Mouse (Mus musculus) lung, embryonic 15.5 days (tissue): ENCODE measurements around the gene Ablim2. TPM values are rescaled to one million over a fixed set of nuclear protein-coding genes. Genes with fewer than 3 reads are reported as not detected.

Experiments
- ATAC-seq: fragments of 200-750 bp; cut with Nextera tagmentation; 2 replicates; pipeline ENCODE4 v1.8.0; 2017; ENCODE audit warnings: moderate number of reproducible peaks, borderline replicate concordance; ENCODE audit not compliant: low FRiP score, low TSS enrichment; ENCODE audit errors: extremely low read depth
- H3K27ac ChIP-seq: fragments of 300-500 bp; sonication (generic); 2 replicates; pipeline ENCODE4 v1.5.1; 2015; ENCODE audit warnings: moderate library complexity, mild to moderate bottlenecking, inconsistent platforms
- H3K27me3 ChIP-seq: fragments of 300-500 bp; sonication (generic); 2 replicates; pipeline ENCODE4 v1.6.1; 2015; ENCODE audit warnings: inconsistent platforms
- H3K36me3 ChIP-seq: fragments of 300-500 bp; sonication (generic); 2 replicates; pipeline ENCODE4 v1.6.1; 2015; ENCODE audit warnings: inconsistent platforms
- H3K4me1 ChIP-seq: fragments of 300-500 bp; sonication (generic); 2 replicates; pipeline ENCODE4 v1.6.1; 2015; ENCODE audit warnings: inconsistent platforms
- H3K4me2 ChIP-seq: fragments of 300-500 bp; sonication (generic); 2 replicates; pipeline ENCODE4 v1.6.1; 2015; ENCODE audit warnings: inconsistent platforms, mild to moderate bottlenecking, moderate library complexity
- H3K4me3 ChIP-seq: fragments of 300-500 bp; sonication (generic); 2 replicates; pipeline ENCODE4 v1.5.1; 2015; ENCODE audit warnings: mild to moderate bottlenecking, inconsistent platforms
- H3K9ac ChIP-seq: fragments of 300-500 bp; sonication (generic); 2 replicates; pipeline ENCODE4 v1.6.1; 2015; ENCODE audit warnings: inconsistent platforms
- H3K9me3 ChIP-seq: fragments of 300-500 bp; sonication (generic); 2 replicates; pipeline ENCODE4 v1.6.1; 2016; ENCODE audit warnings: inconsistent platforms
- WGBS: fragments of 180-500 bp; shearing (Covaris S2); methylation state at CpG from one replicate; pipeline ENCODE4 v1.1.7; 2015; 5-methylcytosine and 5-hydroxymethylcytosine counted together
- polyA plus RNA-seq: library from polyadenylated mRNA; unstranded; fragments of >200 nt; fragmentation: Nextera tagmentation; extraction: Ambion mirVana; gene quantifications from 2 replicates; pipeline ENCODE4 v1.2.1, GENCODE M21; 2015

Ablim2 gene
- 0.27 and 0.62 TPM in 2 replicates for polyA plus RNA-seq

- H3K4me2 ChIP-seq = peak within 1 kb of the TSS; percentile 94
- peaks cover 17% of the 10 kb centered on the region for H3K4me1 ChIP-seq
- no peaks in the 10 kb centered on the region for H3K36me3 ChIP-seq
- under 1% methylated on average over 29 of the region's 35 CpGs for WGBS
- H3K4me3 ChIP-seq = peak within 1 kb of the TSS; percentile 42
- H3K27ac ChIP-seq = no peak within 1 kb of the TSS
- ATAC-seq = peak; percentile 88
- H3K27me3 ChIP-seq = peaks cover 61% of the 10 kb centered on the region
- no peaks in the 10 kb centered on the region for H3K9me3 ChIP-seq
- H3K9ac ChIP-seq = peak within 1 kb of the TSS; percentile 14
Measured at GRCm38 (mm10) chr5:35757639-35758001, at the start of gene Ablim2. TSS of gene Ablim2 (plus strand) at chr5:35757880.

GRCm38 (mm10) chr5:35710481-35710880 is 47.2 kb upstream of the Ablim2 start:
- no peaks in the 10 kb centered on the region for H3K4me1 ChIP-seq
- no peak overlapping the region for H3K27ac ChIP-seq
- no peaks in the 10 kb centered on the region for H3K27me3 ChIP-seq
- no peak overlapping the region for H3K4me3 ChIP-seq
- H3K36me3 ChIP-seq = no peaks in the 10 kb centered on the region
- no peak overlapping the region for H3K9ac ChIP-seq
- H3K4me2 ChIP-seq = no peak overlapping the region
- no peak for ATAC-seq
- H3K9me3 ChIP-seq = no peaks in the 10 kb centered on the region
- WGBS = 67% methylated on average over 3 of the region's 3 CpGs

- Histone ChIP-seq H3K27me3 (no peaks in the 10 kb centered on the region), H3K4me1 (no peaks in the 10 kb centered on the region), H3K9me3 (no peaks in the 10 kb centered on the region), H3K9ac (no peak overlapping the region), H3K4me2 (no peak overlapping the region), H3K4me3 (no peak overlapping the region), H3K36me3 (no peaks in the 10 kb centered on the region), H3K27ac (no peak overlapping the region)
- ATAC-seq = no peak
- 59% methylated on average over 3 of the region's 3 CpGs for WGBS
Measured at GRCm38 (mm10) chr5:35710931-35711330, 46.7 kb upstream of the Ablim2 start.

- 31% methylated on average over 5 of the region's 5 CpGs for WGBS
- ATAC-seq = no peak
- H3K9ac ChIP-seq = no peak overlapping the region
- no peak overlapping the region for H3K4me2 ChIP-seq
- H3K27ac ChIP-seq = no peak overlapping the region
- H3K9me3 ChIP-seq = no peaks in the 10 kb centered on the region
- no peaks in the 10 kb centered on the region for H3K36me3 ChIP-seq
- H3K4me3 ChIP-seq = no peak overlapping the region
- H3K4me1 ChIP-seq = no peaks in the 10 kb centered on the region
- H3K27me3 ChIP-seq = no peaks in the 10 kb centered on the region
Measured at GRCm38 (mm10) chr5:35712517-35712916, 45.2 kb upstream of the Ablim2 start.

- ATAC-seq = peak; percentile 72; the same call in 1 of the 2 replicates
Measured at GRCm38 (mm10) chr5:35713649-35714354, 43.9 kb upstream of the Ablim2 start.

GRCm38 (mm10) chr5:35717455-35717854 is 40.2 kb upstream of the Ablim2 start:
- no peaks in the 10 kb centered on the region for H3K27me3 ChIP-seq
- no peak overlapping the region for H3K27ac ChIP-seq
- H3K4me3 ChIP-seq = no peak overlapping the region
- no peak overlapping the region for H3K9ac ChIP-seq
- WGBS = 83% methylated on average over 5 of the region's 5 CpGs
- H3K9me3 ChIP-seq = no peaks in the 10 kb centered on the region
- no peak overlapping the region for H3K4me2 ChIP-seq
- H3K4me1 ChIP-seq = peaks cover 6% of the 10 kb centered on the region; the same call in 1 of the 2 replicates
- no peak for ATAC-seq
- no peaks in the 10 kb centered on the region for H3K36me3 ChIP-seq

More at GRCm38 (mm10) chr5:35713649-35714354, 43.9 kb upstream of the Ablim2 start:
- Histone ChIP-seq H3K4me2 (no peak overlapping the region), H3K36me3 (no peaks in the 10 kb centered on the region), H3K4me3 (no peak overlapping the region), H3K9ac (no peak overlapping the region), H3K27me3 (no peaks in the 10 kb centered on the region), H3K27ac (no peak overlapping the region), H3K4me1 (no peaks in the 10 kb centered on the region), H3K9me3 (no peaks in the 10 kb centered on the region)
- 46% methylated on average over 13 of the region's 13 CpGs for WGBS

- Histone ChIP-seq H3K4me1 (peaks cover 6% of the 10 kb centered on the region; the same call in 1 of the 2 replicates), H3K36me3 (no peaks in the 10 kb centered on the region), H3K9ac (no peak overlapping the region), H3K27me3 (no peaks in the 10 kb centered on the region), H3K4me3 (no peak overlapping the region), H3K9me3 (no peaks in the 10 kb centered on the region), H3K27ac (no peak overlapping the region), H3K4me2 (no peak overlapping the region)
- 42% methylated on average over 4 of the region's 4 CpGs for WGBS
- ATAC-seq = peak; percentile 37; the same call in 1 of the 2 replicates
Measured at GRCm38 (mm10) chr5:35717946-35718345, 39.7 kb upstream of the Ablim2 start.

- ATAC-seq = no peak
- Histone ChIP-seq H3K4me1 (peaks cover 6% of the 10 kb centered on the region; the same call in 1 of the 2 replicates), H3K9ac (no peak overlapping the region), H3K36me3 (no peaks in the 10 kb centered on the region), H3K4me2 (no peak overlapping the region), H3K4me3 (no peak overlapping the region), H3K27ac (no peak overlapping the region), H3K9me3 (no peaks in the 10 kb centered on the region), H3K27me3 (no peaks in the 10 kb centered on the region)
- WGBS = 72% methylated on average over 11 of the region's 11 CpGs
Measured at GRCm38 (mm10) chr5:35718817-35719216, 38.9 kb upstream of the Ablim2 start.

- Histone ChIP-seq H3K27me3 (no peaks in the 10 kb centered on the region), H3K4me2 (no peak overlapping the region), H3K9ac (no peak overlapping the region), H3K4me3 (no peak overlapping the region), H3K36me3 (no peaks in the 10 kb centered on the region), H3K9me3 (no peaks in the 10 kb centered on the region), H3K4me1 (peaks cover 6% of the 10 kb centered on the region; the same call in 1 of the 2 replicates), H3K27ac (no peak overlapping the region)
- ATAC-seq = no peak
Measured at GRCm38 (mm10) chr5:35719343-35719742, 38.3 kb upstream of the Ablim2 start.

GRCm38 (mm10) chr5:35719880-35720279 is 37.8 kb upstream of the Ablim2 start:
- H3K4me2 ChIP-seq = no peak overlapping the region
- WGBS = 77% methylated on average over 1 of the region's 1 CpGs
- H3K36me3 ChIP-seq = no peaks in the 10 kb centered on the region
- no peak for ATAC-seq
- H3K27me3 ChIP-seq = no peaks in the 10 kb centered on the region
- H3K9me3 ChIP-seq = no peaks in the 10 kb centered on the region
- H3K4me3 ChIP-seq = no peak overlapping the region
- peaks cover 6% of the 10 kb centered on the region; the same call in 1 of the 2 replicates for H3K4me1 ChIP-seq
- H3K27ac ChIP-seq = no peak overlapping the region
- H3K9ac ChIP-seq = no peak overlapping the region

- H3K4me1 ChIP-seq = peaks cover 6% of the 10 kb centered on the region; the same call in 1 of the 2 replicates
- no peak overlapping the region for H3K27ac ChIP-seq
- no peaks in the 10 kb centered on the region for H3K27me3 ChIP-seq
- H3K9me3 ChIP-seq = no peaks in the 10 kb centered on the region
- ATAC-seq = no peak
- no peak overlapping the region for H3K4me2 ChIP-seq
- no peaks in the 10 kb centered on the region for H3K36me3 ChIP-seq
- no peak overlapping the region for H3K9ac ChIP-seq
- H3K4me3 ChIP-seq = no peak overlapping the region
- 91% methylated on average over 2 of the region's 2 CpGs for WGBS
Measured at GRCm38 (mm10) chr5:35721933-35722332, 35.7 kb upstream of the Ablim2 start.

GRCm38 (mm10) chr5:35722654-35723053 is 35.0 kb upstream of the Ablim2 start:
- no peaks in the 10 kb centered on the region for H3K9me3 ChIP-seq
- H3K4me1 ChIP-seq = peaks cover 6% of the 10 kb centered on the region; the same call in 1 of the 2 replicates
- no peaks in the 10 kb centered on the region for H3K27me3 ChIP-seq
- 58% methylated on average over 2 of the region's 2 CpGs for WGBS
- no peak overlapping the region for H3K27ac ChIP-seq
- no peak overlapping the region for H3K4me3 ChIP-seq
- no peak overlapping the region for H3K4me2 ChIP-seq
- no peak overlapping the region for H3K9ac ChIP-seq
- H3K36me3 ChIP-seq = no peaks in the 10 kb centered on the region
- no peak for ATAC-seq
